Mouse (Mus musculus): ENCODE data around the gene Sipa1l2. TPM values are rescaled to one million over a fixed set of nuclear protein-coding genes. Genes with fewer than 3 reads are reported as not detected.

Sipa1l2 gene
- total and polyA plus RNA-seq, 2 experiments from 2014 or later, result 10.1 to 52.6 TPM

DNA sequence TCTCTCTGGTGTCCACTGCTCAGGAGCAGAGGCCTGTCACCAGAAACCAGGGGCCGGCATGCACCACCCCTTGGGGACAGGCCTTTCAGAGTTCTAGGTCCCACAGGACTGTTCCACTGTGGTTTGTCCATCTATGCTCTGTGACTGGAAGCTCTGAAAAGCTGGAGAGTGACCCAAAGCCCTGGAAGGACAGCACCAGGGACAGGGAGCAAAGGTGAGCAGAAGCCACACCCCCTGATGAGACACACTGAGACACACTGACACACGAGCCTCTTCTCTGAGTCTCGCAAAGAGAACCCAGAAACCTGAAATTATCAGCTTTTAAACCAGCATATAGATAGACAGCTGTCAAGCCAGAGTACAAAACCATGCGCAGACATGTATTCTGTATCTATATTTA is 123.4 kb downstream of the Sipa1l2 start:
- no peaks in the 10 kb centered on the region for H3K9me3 ChIP-seq (ENCODE audit: low read length)
- 93% methylated on average over 4 of the region's 4 CpGs for WGBS
- TF ChIP-seq CTCF (IDR thresholded peaks at IDR 0.05), result no peak
- ATAC-seq (ENCODE audit: low FRiP score), result no peak
- H3K4me3 ChIP-seq (ENCODE audit: low read depth, low read length), result no peak overlapping the region
- no peak overlapping the region for H3K27ac ChIP-seq (ENCODE audit: low read depth, low read length)
- H3K4me2 ChIP-seq (ENCODE audit: low read depth, low read length, poor library complexity, severe bottlenecking), result no peak overlapping the region
- no peaks in the 10 kb centered on the region for H3K27me3 ChIP-seq (ENCODE audit: insufficient read depth, low read length)
- DNase-seq (ENCODE audit: low spot score), result no peak
- no peak overlapping the region for H3K9ac ChIP-seq (replicated peaks; ENCODE audit: low read length, poor library complexity, severe bottlenecking)
- no peaks in the 10 kb centered on the region for H3K4me1 ChIP-seq (ENCODE audit: insufficient read depth, low read length)
- H3K36me3 ChIP-seq (ENCODE audit: insufficient read depth, low read length), result peaks cover 23% of the 10 kb centered on the region

GRCm38 (mm10) chr8:125445225-125445609 is 124.4 kb downstream of the Sipa1l2 start:
- no peak overlapping the region for H3K27ac ChIP-seq (ENCODE audit: low read depth, low read length)
- H3K9ac ChIP-seq (replicated peaks; ENCODE audit: low read length, poor library complexity, severe bottlenecking), result no peak overlapping the region
- ATAC-seq (ENCODE audit: low FRiP score) (no peak), DNase-seq (ENCODE audit: low spot score) (no peak)
- 77% methylated on average over 3 of the region's 3 CpGs for WGBS
- H3K4me1 ChIP-seq (ENCODE audit: insufficient read depth, low read length), result no peaks in the 10 kb centered on the region
- peaks cover 20% of the 10 kb centered on the region for H3K36me3 ChIP-seq (ENCODE audit: insufficient read depth, low read length)
- H3K27me3 ChIP-seq (ENCODE audit: insufficient read depth, low read length), result no peaks in the 10 kb centered on the region
- no peaks in the 10 kb centered on the region for H3K9me3 ChIP-seq (ENCODE audit: low read length)
- no peak overlapping the region for H3K4me3 ChIP-seq (ENCODE audit: low read depth, low read length)
- TF ChIP-seq CTCF (IDR thresholded peaks at IDR 0.05), result no peak
- H3K4me2 ChIP-seq (ENCODE audit: low read depth, low read length, poor library complexity, severe bottlenecking), result no peak overlapping the region

DNA sequence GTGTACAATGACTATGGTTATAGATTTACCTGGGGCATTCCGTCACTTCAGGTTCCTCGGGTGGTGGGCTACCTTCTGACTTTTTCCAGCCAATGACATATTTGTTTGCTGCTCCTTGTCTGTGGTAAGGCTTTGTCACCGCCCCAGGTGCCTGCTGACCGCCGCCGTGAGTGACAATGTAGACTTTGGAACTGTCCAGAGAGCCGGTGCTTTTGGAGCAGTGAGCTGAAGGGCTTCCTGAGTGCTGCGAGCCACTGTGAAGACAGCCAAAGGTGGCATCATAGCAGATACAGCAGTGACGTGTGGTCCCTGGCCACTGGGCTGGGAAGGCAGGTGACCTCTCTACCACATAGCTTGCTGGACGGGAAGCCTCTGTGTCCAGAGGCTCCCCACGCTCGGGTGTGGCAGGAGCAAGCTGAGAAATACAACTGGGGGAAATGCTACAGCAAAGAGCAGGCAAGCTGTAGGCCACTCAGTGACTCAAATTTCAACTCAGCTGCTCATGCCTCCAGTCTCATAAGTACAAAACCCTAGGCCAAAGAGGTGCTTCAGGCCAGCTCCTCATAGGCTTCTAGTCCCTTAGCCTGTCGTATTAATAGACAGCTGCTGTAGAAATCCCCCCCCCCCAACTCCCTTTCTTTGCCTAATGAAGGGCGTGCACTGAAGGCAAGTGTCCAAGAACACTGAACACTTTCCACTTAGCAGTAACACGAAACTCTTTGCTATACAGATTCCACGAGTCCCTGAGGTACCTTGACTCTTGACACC is 125.0 kb downstream of the Sipa1l2 start:
- Histone ChIP-seq H3K9me3 (ENCODE audit: low read length) (no peaks in the 10 kb centered on the region), H3K27me3 (ENCODE audit: insufficient read depth, low read length) (no peaks in the 10 kb centered on the region), H3K4me2 (ENCODE audit: low read depth, low read length, poor library complexity, severe bottlenecking) (no peak overlapping the region), H3K27ac (ENCODE audit: low read depth, low read length) (no peak overlapping the region), H3K4me1 (ENCODE audit: insufficient read depth, low read length) (no peaks in the 10 kb centered on the region), H3K9ac (replicated peaks; ENCODE audit: low read length, poor library complexity, severe bottlenecking) (no peak overlapping the region), H3K36me3 (ENCODE audit: insufficient read depth, low read length) (peaks cover 20% of the 10 kb centered on the region), H3K4me3 (ENCODE audit: low read depth, low read length) (no peak overlapping the region)
- DNase-seq (ENCODE audit: low spot score), result no peak
- TF ChIP-seq CTCF (IDR thresholded peaks at IDR 0.05), result no peak
- ATAC-seq (ENCODE audit: low FRiP score), result no peak
- 93% methylated on average over 16 of the region's 16 CpGs for WGBS

- no peak for DNase-seq (ENCODE audit: low spot score)
- H3K27ac ChIP-seq (ENCODE audit: low read depth, low read length), result no peak overlapping the region
- H3K36me3 ChIP-seq (ENCODE audit: insufficient read depth, low read length), result peaks cover 22% of the 10 kb centered on the region
- no peak for ATAC-seq (ENCODE audit: low FRiP score)
- no peak for TF ChIP-seq CTCF (IDR thresholded peaks at IDR 0.05)
- no peak overlapping the region for H3K4me2 ChIP-seq (ENCODE audit: low read depth, low read length, poor library complexity, severe bottlenecking)
- no peaks in the 10 kb centered on the region for H3K27me3 ChIP-seq (ENCODE audit: insufficient read depth, low read length)
- H3K9me3 ChIP-seq (ENCODE audit: low read length), result no peaks in the 10 kb centered on the region
- 80% methylated on average over 7 of the region's 7 CpGs for WGBS
- H3K9ac ChIP-seq (replicated peaks; ENCODE audit: low read length, poor library complexity, severe bottlenecking), result no peak overlapping the region
- H3K4me1 ChIP-seq (ENCODE audit: insufficient read depth, low read length), result no peaks in the 10 kb centered on the region
- no peak overlapping the region for H3K4me3 ChIP-seq (ENCODE audit: low read depth, low read length)
These were observed 134.1 kb downstream of the Sipa1l2 start for GRCm38 (mm10) chr8:125435320-125436100.

GRCm38 (mm10) chr8:125434151-125434550 is 135.5 kb downstream of the Sipa1l2 start:
- DNase-seq (ENCODE audit: low spot score) (no peak), ATAC-seq (ENCODE audit: low FRiP score) (no peak)
- 68% methylated on average over 8 of the region's 8 CpGs for WGBS
- H3K9ac ChIP-seq (replicated peaks; ENCODE audit: low read length, poor library complexity, severe bottlenecking), result no peak overlapping the region
- H3K4me1 ChIP-seq (ENCODE audit: insufficient read depth, low read length), result no peaks in the 10 kb centered on the region
- H3K4me3 ChIP-seq (ENCODE audit: low read depth, low read length), result no peak overlapping the region
- H3K4me2 ChIP-seq (ENCODE audit: low read depth, low read length, poor library complexity, severe bottlenecking), result no peak overlapping the region
- H3K27ac ChIP-seq (ENCODE audit: low read depth, low read length), result no peak overlapping the region
- peaks cover 22% of the 10 kb centered on the region for H3K36me3 ChIP-seq (ENCODE audit: insufficient read depth, low read length)
- no peaks in the 10 kb centered on the region for H3K9me3 ChIP-seq (ENCODE audit: low read length)
- no peak for TF ChIP-seq CTCF (IDR thresholded peaks at IDR 0.05)
- H3K27me3 ChIP-seq (ENCODE audit: insufficient read depth, low read length), result no peaks in the 10 kb centered on the region

DNA sequence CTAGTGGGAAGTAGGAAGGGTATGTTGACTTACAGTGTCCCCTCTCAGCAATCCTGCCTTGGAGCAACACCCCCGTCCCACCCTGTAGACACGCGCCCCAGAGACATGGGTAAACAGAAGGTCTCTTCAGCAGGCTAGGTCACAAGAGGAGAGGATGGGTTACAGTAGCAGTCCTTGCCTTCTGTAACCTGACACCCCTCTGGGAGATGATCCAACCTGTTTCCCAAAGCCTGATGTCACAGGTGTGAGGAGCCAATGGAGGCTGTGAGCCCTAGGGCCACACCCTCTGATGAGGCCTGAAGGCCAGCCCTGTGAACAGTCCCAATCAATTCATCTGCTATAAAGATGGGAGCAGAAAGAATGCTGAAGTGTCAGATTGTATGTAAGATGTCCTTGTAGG is 138.3 kb downstream of the Sipa1l2 start:
- 89% methylated on average over 3 of the region's 3 CpGs for WGBS
- H3K4me2 ChIP-seq (ENCODE audit: low read depth, low read length, poor library complexity, severe bottlenecking), result no peak overlapping the region
- ATAC-seq (ENCODE audit: low FRiP score) (no peak), DNase-seq (ENCODE audit: low spot score) (no peak)
- peaks cover 14% of the 10 kb centered on the region for H3K36me3 ChIP-seq (ENCODE audit: insufficient read depth, low read length)
- H3K27ac ChIP-seq (ENCODE audit: low read depth, low read length), result no peak overlapping the region
- TF ChIP-seq CTCF (IDR thresholded peaks at IDR 0.05), result no peak
- no peaks in the 10 kb centered on the region for H3K9me3 ChIP-seq (ENCODE audit: low read length)
- no peaks in the 10 kb centered on the region; the same call in 1 of the 2 replicates for H3K27me3 ChIP-seq (ENCODE audit: insufficient read depth, low read length)
- H3K4me1 ChIP-seq (ENCODE audit: insufficient read depth, low read length), result no peaks in the 10 kb centered on the region
- no peak overlapping the region for H3K4me3 ChIP-seq (ENCODE audit: low read depth, low read length)
- no peak overlapping the region for H3K9ac ChIP-seq (replicated peaks; ENCODE audit: low read length, poor library complexity, severe bottlenecking)

Measured in midbrain, postnatal 0 days (tissue).